Mouse (Mus musculus) liver, postnatal 0 days (tissue): ENCODE data around the gene Hspa1b. TPM values are rescaled to one million over a fixed set of nuclear protein-coding genes. Genes with fewer than 3 reads are reported as not detected.
A peak's percentile ranks its signal among the peaks of the same experiment; 100 is the strongest.
"Not testable (repeated sequence)": the region's sequence is repeated elsewhere in the genome, so short reads cannot be mapped to it uniquely, and the experiment has no call there.

Source experiments
- ATAC-seq: fragments of 200-750 bp; cut with Nextera tagmentation; 2 replicates; pipeline ENCODE4 v1.8.0; 2017; ENCODE audit warnings: mild to moderate bottlenecking, moderate library complexity
- DNase-seq: peaks from one replicate; pipeline ENCODE4 v3.0.0-alpha.2; 2016
- H3K27ac ChIP-seq: fragments of 300-500 bp; sonication (generic); 2 replicates; pipeline ENCODE4 v1.5.1; 2014; ENCODE audit warnings: antibody characterized with exemption, moderate library complexity, mild to moderate bottlenecking, low read depth
- H3K27me3 ChIP-seq: fragments of 300-500 bp; sonication (generic); 2 replicates; pipeline ENCODE4 v1.6.1; 2014; ENCODE audit warnings: low read length, control low read depth, mixed read lengths; ENCODE audit not compliant: insufficient read depth
- H3K36me3 ChIP-seq: fragments of 300-500 bp; sonication (generic); replicated peaks from 2 replicates; pipeline ENCODE4 v1.6.1; 2014; ENCODE audit warnings: mild to moderate bottlenecking, control low read depth, low read length, moderate library complexity, mixed read lengths; ENCODE audit not compliant: insufficient read depth
- H3K4me1 ChIP-seq: fragments of 300-500 bp; sonication (generic); 2 replicates; pipeline ENCODE4 v1.6.1; 2014; ENCODE audit warnings: antibody characterized with exemption, mild to moderate bottlenecking, control low read depth; ENCODE audit not compliant: insufficient read depth
- H3K4me2 ChIP-seq: fragments of 300-500 bp; sonication (generic); 2 replicates; pipeline ENCODE4 v1.6.1; 2014; ENCODE audit warnings: low read depth, mild to moderate bottlenecking, low read length, moderate library complexity, mixed read lengths
- H3K4me3 ChIP-seq: fragments of 300-500 bp; sonication (generic); 2 replicates; pipeline ENCODE4 v1.5.1; 2014; ENCODE audit warnings: low read depth, low read length
- H3K9ac ChIP-seq: fragments of 300-500 bp; sonication (generic); replicated peaks from 2 replicates; pipeline ENCODE4 v1.6.1; 2014; ENCODE audit warnings: mild to moderate bottlenecking, moderate library complexity
- H3K9me3 ChIP-seq: fragments of 300-500 bp; sonication (generic); 2 replicates; pipeline ENCODE4 v1.6.1; 2016; ENCODE audit warnings: mild to moderate bottlenecking, control low read depth, low read length, mixed read lengths
- CTCF ChIP-seq: sonication (generic); IDR thresholded peaks from 2 replicates; pipeline ENCODE4 v1.5.1; 2016; ENCODE audit warnings: antibody characterized with exemption, low read depth
- EP300 ChIP-seq: IDR thresholded peaks from 2 replicates; pipeline ENCODE4 v1.6.1; 2016; ENCODE audit warnings: antibody characterized with exemption, low read depth, mild to moderate bottlenecking
- WGBS: fragments of 180-500 bp; shearing (Covaris S2); extraction: QIAGEN DNeasy Blood & Tissue Kit; methylation state at CpG from one replicate; pipeline ENCODE4 v1.1.7; 2014; ENCODE audit not compliant: insufficient replicate concordance; 5-methylcytosine and 5-hydroxymethylcytosine counted together
- polyA plus RNA-seq: library from polyadenylated mRNA; unstranded; fragments of >200 nt; fragmentation: Nextera tagmentation; extraction: Ambion mirVana; gene quantifications from 2 replicates; pipeline ENCODE4 v1.2.1, GENCODE M21; 2015

Gene Hspa1b
- polyA plus RNA-seq, 1 experiment from 2014 or later: 0.06 TPM

- DNase-seq (no peak), ATAC-seq (no peak; the same call in 1 of the 2 replicates)
- Histone ChIP-seq H3K27ac (peak overlapping the region; percentile 39; the same call in 1 of the 2 replicates), H3K36me3 (no peaks in the 10 kb centered on the region), H3K4me3 (no peak overlapping the region), H3K4me1 (peaks cover 14% of the 10 kb centered on the region), H3K9ac (no peak overlapping the region), H3K27me3 (peaks cover 5% of the 10 kb centered on the region; the same call in 1 of the 2 replicates), H3K4me2 (no peak overlapping the region), H3K9me3 (no peaks in the 10 kb centered on the region)
- TF ChIP-seq EP300 (no peak), CTCF (no peak)
- WGBS: 70% methylated on average over 3 of the region's 3 CpGs
Measured at GRCm38 (mm10) chr17:34975581-34976492, 16.8 kb upstream of the Hspa1b start.

- peak within 1 kb of the TSS; percentile 67 for H3K4me2 ChIP-seq
- WGBS: under 1% methylated on average over 25 of the region's 33 CpGs
- H3K9ac ChIP-seq, H3K4me1 ChIP-seq, H3K36me3 ChIP-seq, H3K27ac ChIP-seq, H3K9me3 ChIP-seq: not testable (repeated sequence)
- DNase-seq: peak; percentile 69
- ATAC-seq: peak; percentile 87
- H3K27me3 ChIP-seq: peaks cover 24% of the 10 kb centered on the region
- peak within 1 kb of the TSS; percentile 24 for H3K4me3 ChIP-seq
Measured at GRCm38 (mm10) chr17:34972069-34972749, 13.2 kb upstream of the Hspa1b start, which contains the start of the genes Hspa1a and Hspa1l. Gene Hspa1a (minus strand): TSS chr17:34972156. Gene Hspa1l (plus strand): TSS chr17:34972703.

- WGBS: 0% methylated on average over 16 of the region's 43 CpGs
- Histone ChIP-seq H3K27me3 (peaks cover 24% of the 10 kb centered on the region), H3K4me2 (peak overlapping the region; percentile 67; the same call in 1 of the 2 replicates)
- not testable (repeated sequence) for ATAC-seq, H3K4me3 ChIP-seq, DNase-seq, H3K9ac ChIP-seq, H3K36me3 ChIP-seq, H3K4me1 ChIP-seq, H3K27ac ChIP-seq, H3K9me3 ChIP-seq
Measured at GRCm38 (mm10) chr17:34971694-34972068, 12.6 kb upstream of the Hspa1b start.

GRCm38 (mm10) chr17:34970850-34971249 is 11.8 kb upstream of the Hspa1b start:
- peaks cover 24% of the 10 kb centered on the region for H3K27me3 ChIP-seq
- ATAC-seq, H3K4me3 ChIP-seq, H3K36me3 ChIP-seq, DNase-seq, H3K4me1 ChIP-seq, H3K9ac ChIP-seq, H3K4me2 ChIP-seq, H3K27ac ChIP-seq, H3K9me3 ChIP-seq: not testable (repeated sequence)
- 37% methylated on average over 21 of the region's 37 CpGs for WGBS

GRCm38 (mm10) chr17:34969822-34970221 is 10.8 kb upstream of the Hspa1b start, which contains the start of gene Gm20481:
Gene Gm20481 (plus strand): TSS chr17:34969912.
- H3K4me3 ChIP-seq, H3K4me1 ChIP-seq, ATAC-seq, DNase-seq, H3K36me3 ChIP-seq, H3K27ac ChIP-seq, H3K9me3 ChIP-seq, H3K9ac ChIP-seq, H3K4me2 ChIP-seq: not testable (repeated sequence)
- H3K27me3 ChIP-seq: peaks cover 24% of the 10 kb centered on the region
- 65% methylated on average over 7 of the region's 11 CpGs for WGBS

- no peaks in the 10 kb centered on the region for H3K36me3 ChIP-seq
- WGBS: 54% methylated on average over 5 of the region's 5 CpGs
- H3K9me3 ChIP-seq: no peaks in the 10 kb centered on the region
- no peak for DNase-seq
- no peak overlapping the region for H3K9ac ChIP-seq
- peaks cover 23% of the 10 kb centered on the region for H3K27me3 ChIP-seq
- TF ChIP-seq CTCF: no peak
- 0 out of 2 replicates have a peak, but pooled peaks have one; percentile 8 for TF ChIP-seq EP300
- H3K4me2 ChIP-seq: no peak overlapping the region
- no peak overlapping the region for H3K27ac ChIP-seq
- H3K4me1 ChIP-seq: no peaks in the 10 kb centered on the region
- no peak overlapping the region for H3K4me3 ChIP-seq
- no peak for ATAC-seq
Measured at GRCm38 (mm10) chr17:34965627-34966026, 6.6 kb upstream of the Hspa1b start.
